Mouse (Mus musculus) cerebellum, adult (tissue): ENCODE data around the gene Chga.

Experiments used
- ATAC-seq: cut with Nextera tagmentation; 2 replicates; pipeline ENCODE4 v1.9.2; 2017; ENCODE audit warnings: mild to moderate bottlenecking, moderate library complexity, mixed read lengths; ENCODE audit not compliant: insufficient number of reproducible peaks, low FRiP score, low TSS enrichment

The Chga gene

DNA sequence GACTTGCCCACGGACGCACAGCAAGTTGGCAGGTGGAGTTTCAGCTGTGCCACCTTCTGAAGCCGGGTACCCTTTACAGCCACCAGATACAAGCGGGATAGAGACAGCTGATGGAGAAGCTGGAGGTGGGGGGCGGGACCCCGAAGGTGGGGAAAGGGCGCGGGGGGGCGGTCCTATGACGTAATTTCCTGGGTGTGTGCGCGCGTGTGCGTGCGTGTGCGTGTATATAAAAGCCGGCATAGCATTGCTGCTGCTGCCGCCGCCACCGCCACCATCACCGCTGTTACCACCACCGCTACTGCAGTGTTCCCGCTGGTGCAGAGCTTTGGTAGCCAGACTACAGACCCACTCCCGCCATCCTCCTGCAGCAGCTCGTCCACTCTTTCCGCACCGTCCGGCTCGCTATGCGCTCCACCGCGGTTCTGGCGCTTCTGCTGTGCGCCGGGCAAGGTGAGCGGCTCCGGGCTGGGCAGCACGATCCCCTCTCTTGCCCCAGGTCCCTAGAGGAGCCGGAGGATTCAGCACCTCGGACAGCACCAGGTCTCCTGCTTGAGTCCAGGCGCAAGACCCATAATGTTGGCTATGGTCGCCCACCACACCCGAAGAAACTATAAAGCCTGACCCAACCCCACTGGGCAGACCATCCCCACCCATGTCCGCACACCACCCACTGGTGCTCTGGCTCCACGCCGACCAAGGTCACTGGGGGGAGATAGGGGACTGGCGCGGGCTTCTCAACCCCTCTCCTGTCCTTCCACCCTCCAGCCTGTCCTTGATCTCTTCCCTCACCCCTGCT lies at the start of gene Chga:
Gene Chga (plus strand): TSS at position 249 of the 796 bp plus-strand sequence.
- ATAC-seq: peak; percentile 80

DNA sequence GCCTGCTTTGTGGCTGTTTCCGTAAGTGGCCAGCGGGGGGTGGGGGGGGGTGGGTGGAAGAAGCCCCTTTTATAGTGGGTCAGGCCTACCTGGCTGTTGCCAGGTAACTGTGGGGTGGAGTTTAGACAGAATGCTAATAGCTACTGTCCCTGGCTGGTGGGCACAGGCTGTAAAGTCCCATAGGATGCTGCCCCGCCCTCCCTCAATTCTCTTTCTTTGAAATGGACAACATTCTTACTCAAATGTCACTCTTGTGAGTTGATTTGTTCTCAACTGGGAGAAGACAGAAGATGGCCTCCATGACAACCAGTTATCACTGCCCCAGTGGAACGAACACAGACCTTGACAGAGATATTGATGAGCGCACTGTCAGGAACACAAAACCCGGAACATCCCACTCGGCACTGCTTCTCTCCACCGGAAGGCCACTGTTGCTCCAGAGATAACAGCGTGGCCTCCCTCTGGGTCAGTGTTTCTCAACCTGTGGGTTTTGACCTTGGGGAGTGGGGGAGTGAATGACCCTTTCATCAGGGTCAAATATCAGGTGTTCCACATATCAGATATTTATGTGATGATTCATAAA lies 49.5 kb upstream of the Chga start:
- no peak for ATAC-seq

DNA sequence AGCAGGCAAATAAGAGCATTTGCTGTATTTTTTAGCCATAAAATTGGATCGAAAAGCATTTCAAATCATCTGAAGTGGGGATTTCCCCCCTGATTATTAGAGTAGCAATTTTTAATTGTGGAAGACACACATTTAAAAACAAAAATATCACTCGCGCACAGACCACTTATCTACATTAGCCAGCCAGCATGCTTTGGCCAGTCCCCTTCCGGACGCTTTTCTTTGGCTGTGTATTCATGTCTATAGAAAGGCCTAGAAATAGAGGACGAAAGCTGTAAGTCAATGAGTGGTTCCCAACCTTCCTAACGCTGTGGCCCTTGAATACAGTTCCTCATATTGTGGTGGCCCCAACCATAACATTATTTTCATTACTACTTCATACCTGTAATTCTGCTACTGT lies 48.8 kb upstream of the Chga start:
- no peak for ATAC-seq

DNA sequence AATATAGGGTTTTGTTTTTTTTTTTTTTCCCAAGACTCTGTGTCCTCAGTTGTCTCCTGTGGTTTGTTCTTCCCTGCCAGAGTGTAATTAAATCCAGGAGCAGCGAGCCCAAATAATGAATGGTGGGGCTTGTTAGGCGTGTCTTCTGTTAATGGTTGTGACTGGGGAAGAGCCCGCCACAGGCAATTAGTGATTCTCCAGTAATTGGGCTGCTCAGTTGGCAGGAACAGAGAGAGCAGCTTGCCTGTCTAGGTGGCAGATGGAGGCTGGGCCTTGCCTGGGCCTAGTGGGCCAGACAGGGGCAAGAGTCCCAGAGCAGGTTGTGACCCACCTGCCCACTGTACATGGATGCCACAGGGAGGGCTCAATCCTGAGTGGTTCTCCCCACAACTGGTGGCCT lies 43.4 kb upstream of the Chga start:
- ATAC-seq: peak; percentile 94

DNA sequence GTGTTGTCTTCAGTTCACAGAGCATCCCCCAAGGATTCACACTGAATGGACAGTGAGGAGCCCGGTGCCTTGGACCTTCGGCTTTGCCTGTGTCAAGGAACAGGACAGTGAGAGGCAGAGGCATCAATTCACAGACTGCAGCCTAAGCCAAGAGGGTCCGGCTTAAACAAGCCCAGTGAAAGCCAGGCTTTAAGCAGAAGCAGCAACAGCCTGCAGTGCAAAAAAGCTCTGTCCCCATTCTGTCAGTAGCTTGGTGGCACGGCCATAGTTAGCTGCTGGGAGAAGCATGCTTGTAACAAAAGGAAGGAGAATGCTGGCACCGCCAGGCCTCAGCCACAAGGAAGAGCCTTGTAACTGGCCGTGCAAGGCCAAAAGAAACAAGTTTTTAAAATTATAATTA lies 40.6 kb upstream of the Chga start:
- no peak for ATAC-seq

DNA sequence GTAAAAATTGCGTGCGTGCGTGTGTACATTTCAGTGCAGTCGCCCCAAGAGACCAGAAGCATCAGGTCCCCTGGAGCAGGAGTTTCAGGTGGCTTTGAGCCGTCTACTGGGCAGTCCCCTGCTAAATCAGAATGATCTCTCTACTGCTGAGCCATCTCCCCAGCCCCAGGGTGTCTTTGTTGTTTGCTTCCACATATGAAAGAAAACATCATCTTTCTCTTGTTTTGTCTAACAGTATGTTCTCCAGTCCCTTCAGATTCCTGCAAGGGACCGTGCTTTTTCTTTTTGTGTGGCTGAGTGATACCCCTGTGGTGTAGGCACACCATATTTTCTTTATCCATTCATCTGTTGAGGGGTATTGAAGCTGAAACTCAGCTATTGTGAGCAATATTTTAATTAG lies 40.0 kb upstream of the Chga start:
- no peak for ATAC-seq

DNA sequence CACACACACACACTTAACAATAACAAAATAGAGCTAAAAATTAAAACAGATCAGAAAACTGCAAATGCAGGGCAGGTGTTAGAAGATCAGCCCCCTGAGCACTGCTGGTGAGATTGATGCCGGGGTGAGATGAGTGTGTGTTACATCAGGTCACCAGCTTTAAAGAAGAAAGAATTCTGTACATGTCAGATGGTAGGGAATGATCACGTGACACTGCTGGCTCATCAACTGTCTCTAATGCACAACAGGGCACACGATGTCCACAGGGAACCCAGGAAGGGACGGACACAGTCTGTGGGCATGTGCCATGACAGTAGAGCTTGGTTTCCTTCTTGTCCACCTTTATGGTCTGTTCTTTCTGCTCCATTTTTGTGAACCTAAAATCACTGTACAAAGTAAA lies 38.6 kb upstream of the Chga start:
- no peak for ATAC-seq

DNA sequence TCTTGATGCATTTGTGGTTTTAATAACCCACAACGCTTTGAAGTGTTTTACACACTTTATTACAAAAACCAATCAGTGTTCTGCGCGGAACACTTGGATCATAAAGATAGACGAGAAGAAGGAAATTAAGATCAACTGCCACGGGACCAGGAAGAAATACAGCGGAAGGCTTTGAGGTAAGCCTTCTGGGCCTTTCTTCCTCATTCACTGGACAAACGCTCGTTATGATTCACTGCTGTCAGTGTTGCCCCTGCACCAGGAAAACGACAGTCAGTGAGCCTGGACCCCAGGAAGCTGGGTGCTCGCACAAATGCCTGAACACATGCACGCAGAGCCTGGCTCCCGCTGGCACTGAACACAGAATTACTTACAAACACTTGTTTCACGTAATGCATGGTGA lies 37.1 kb upstream of the Chga start:
- no peak for ATAC-seq

DNA sequence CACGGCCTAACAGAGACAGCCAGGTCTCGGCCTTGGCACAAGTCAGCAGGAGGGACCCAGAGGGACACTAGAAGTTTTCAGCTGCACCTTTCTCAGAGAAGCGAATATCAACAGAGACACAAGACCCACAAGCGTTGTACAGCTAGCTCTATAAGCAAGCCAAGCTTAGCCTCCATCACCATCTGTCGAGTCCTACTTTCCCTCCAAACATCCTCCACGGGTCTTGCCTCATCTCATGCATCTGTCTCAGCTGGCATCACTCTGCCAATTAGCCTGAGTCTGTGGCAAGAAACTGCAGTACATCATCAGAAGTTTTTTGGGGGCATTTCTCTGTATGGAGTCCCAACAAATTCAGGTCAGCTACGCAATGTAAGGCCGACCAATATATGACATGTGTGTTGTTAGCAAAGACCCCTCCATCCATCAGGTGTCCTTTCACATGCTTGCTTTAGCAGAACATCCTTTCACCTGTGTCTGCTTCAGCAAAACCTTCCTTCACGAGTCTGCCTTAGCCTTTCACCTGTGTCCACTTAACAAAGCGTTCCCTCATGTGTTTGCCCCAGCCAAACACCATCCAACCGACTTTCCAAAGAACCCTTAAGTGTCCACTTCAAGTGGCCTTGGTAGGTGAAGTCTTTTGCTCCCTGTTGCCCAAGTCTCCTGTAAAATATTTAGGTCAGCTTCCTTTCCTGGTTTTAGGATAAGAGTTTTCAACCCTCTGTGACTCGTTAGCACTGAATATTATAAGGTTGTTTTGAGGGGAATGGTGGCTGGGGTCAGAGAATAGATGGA lies 34.6 kb upstream of the Chga start:
- no peak for ATAC-seq

DNA sequence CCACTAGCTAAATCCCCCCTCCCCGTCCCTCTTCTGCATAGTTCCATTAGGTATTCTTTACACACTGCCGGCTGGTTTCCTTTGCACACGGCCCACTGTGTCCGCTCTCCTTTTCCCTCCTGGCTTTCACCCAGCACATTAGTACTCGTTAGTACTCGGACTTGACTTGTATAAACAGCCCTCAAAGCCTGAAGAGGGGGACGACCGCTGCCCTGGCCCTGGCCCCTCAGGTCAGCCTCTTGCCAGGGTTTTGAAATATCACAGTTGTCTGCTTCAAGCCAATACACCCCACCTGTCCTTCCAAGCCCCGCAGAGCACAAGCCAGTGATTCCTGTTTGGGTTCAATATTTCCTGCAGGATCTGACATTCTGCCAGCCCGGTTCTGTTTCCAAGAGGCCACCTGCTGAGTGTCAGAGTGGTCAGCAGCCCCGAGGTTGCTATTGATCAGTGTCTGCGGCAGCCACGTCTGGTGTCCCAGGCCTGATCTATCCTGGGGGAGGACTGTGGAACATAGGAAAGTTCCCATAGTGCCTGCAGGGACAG lies 32.9 kb upstream of the Chga start:
- 0 out of 2 replicates have a peak, but pooled peaks have one; percentile 20 for ATAC-seq

DNA sequence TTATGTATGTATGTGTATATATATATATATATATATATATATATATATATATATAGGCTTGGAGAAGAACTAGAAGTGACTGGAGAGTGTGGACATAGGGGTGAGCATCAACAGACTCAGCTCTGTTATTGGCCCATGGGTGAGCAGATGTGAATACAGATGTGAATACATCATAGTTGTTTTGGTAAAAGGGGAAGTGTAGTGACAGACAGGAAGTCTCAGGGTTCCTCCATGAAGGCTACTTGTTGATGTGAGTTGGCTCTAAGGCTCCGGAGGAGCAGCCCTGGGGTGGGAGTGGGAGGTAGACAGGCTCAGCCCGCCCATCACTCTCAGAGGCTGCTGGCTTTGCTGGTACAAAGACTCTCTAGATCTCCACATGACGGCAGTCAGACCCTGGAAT lies 30.6 kb upstream of the Chga start:
- ATAC-seq: no peak

DNA sequence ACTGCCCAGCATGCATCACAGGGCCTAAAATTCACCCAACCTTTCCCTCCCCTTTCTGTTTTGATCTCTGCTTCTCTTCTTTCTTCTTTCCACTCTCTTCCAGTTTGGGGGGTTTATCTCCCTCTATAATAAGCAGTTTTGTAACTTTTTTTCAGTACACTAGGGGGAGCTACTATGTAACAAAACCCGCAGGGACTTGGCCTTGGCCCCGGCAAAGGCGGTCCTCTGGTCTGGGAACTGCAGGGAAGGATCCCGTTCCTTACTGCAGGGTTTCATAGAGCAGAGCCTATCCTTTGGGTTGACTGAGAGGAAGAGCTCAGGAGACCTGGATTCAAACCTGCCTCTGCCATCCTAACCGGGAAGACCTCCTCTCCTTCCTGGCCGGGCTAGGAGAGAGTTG lies 30.0 kb upstream of the Chga start:
- 0 out of 2 replicates have a peak, but pooled peaks have one; percentile 40 for ATAC-seq

DNA sequence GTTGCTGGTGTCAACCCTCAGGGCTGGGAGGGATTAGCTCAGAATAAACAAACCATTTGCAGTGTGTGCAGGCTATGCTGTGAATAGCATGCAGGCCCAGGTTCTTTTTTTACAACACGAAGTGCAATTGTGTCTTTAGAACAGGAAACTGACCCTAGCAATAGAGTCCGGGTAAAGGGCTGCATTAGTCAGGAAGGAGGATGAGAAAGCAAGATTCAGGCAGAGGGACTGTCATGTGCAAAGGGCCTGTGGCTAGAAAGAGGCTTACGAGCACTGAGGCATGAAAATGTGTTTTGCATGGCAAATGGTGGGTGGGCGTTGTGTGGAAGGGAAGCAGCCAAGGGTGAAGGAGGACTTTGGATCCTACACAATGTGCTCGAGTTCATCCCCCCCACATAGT lies 26.8 kb upstream of the Chga start:
- ATAC-seq: no peak

DNA sequence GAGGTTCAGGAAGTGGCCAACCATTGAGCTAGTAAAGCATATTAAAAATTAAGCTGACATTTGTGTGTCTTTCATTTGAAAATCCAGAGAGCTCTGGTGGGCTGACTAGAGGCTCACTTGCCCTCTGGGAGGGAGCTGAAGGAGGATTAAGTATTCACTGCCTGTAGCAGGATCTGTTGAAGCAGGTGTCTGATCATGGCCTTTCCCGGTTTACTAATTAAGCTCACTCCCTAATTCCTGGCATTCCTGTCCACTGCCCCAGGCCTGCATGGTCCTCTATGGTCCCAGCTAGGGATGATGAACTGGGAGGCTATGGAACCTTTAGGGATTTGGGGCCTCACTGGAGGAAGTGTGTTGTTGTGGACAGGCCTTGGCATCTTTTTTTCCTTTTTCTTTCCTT lies 19.0 kb upstream of the Chga start:
- no peak for ATAC-seq

DNA sequence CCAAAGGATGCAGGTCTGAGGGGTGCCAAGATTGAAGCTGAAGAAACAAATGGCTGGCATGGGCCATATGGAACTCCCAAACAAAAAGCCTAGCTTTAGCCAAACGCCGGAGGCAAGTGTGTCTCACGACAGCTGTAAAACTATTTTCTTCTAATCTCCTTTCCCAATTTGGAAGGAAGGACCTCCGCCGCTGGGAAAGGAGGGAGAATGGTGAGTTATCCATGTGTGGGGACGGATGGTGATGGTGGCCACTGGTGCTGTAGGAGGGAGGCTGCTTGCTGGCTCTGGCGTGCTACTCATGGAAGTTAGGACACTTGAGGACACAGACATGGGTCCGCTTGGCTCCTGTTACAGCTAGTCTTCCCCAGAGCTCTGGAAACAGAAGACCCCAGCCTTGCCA lies 14.5 kb upstream of the Chga start:
- ATAC-seq: no peak

DNA sequence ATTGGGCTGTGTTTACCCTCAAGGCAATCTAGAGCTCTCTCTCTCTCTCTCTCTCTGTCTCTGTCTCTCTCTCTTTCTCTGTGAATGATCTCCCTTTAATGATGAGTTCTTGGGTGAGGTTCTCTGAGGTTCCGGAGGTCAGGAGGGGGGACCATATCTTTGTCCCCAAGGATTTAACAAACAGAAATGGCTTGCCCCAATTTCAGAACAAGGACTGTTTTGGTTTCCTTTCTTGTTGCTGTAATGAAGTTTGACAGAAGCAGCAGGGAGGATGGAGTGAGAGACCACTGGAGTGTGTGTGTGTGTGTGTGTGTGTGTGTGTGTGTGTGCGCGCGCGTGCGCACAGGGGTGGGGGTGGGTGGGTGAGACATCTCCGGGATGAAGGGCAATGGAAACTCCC lies 13.6 kb upstream of the Chga start:
- no peak for ATAC-seq

DNA sequence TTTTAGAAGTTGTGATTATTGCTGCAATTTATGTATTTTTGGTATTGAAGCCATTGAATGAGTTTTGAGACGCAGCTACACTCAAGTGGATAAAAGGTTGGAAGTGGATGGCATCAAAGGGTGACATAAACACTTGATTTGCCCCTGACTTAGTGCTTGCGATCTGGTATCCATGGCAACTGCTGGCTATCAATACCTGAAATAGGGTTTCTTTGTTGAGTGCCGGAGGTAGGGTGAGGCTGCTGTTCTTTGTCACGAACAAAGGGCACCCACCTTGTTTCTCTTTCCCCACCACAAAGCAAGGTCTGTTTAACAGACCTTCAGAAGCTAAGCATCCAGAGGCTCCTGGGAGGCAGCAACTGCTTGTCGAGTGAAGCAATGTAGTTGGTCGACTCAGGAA lies 9.6 kb upstream of the Chga start:
- no peak for ATAC-seq

DNA sequence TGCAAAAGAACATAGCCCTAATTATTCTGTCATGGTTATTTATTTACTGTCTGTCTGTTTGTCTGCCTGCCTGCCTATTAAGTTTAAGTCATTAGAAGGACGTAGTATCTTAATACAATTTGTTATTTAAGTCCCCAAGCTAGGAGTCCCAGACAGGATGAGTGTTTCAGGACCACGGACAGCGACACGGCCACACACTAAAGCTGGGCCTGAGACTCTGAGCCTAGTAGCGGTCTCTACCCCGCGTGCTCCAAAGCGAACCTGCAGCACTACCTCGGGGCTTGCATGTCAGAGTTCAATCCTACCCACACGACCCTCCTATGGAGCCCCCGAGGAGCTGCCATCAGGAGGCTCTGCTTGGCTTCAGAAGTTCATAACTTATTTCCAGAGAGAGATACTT lies 4.2 kb upstream of the Chga start:
- ATAC-seq: no peak

DNA sequence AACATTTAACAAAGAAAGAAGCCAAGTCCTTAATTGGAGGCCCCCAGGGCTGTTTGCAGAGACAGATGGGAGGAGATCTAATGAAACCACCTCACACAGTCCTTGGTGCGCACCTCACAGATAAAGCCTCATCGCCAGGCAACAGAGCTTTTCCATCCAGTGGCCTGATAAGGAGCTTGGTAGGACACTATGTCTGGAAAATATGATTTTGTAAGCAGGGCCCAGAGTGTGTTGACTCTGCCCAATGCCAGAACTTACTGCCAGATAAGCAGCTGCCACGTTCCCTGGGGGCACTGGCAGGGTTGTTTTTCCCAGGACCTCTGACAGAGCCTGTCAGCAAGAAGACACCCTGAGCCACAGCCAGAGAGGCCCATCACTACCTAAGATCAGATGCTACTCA lies 3.6 kb upstream of the Chga start:
- no peak for ATAC-seq

DNA sequence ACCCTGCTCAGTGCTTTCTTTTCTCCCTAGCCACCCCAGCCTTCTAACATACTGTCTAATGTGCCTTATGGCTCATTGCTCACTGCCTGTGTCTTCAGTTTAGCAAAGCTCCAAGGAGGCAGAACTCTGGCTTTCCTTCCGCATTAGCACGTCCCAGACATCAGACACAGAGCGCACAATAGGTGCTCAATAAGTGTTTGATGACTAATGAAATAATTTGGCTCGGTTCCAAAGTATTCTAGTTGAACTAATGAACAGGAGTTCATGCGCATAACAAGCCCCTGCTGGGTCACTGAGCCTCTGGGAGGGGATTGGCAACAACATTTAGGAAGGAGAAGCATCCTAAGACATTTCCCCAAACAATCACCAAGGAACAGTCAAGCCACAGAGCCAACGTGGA lies 2.8 kb upstream of the Chga start:
- ATAC-seq: no peak

DNA sequence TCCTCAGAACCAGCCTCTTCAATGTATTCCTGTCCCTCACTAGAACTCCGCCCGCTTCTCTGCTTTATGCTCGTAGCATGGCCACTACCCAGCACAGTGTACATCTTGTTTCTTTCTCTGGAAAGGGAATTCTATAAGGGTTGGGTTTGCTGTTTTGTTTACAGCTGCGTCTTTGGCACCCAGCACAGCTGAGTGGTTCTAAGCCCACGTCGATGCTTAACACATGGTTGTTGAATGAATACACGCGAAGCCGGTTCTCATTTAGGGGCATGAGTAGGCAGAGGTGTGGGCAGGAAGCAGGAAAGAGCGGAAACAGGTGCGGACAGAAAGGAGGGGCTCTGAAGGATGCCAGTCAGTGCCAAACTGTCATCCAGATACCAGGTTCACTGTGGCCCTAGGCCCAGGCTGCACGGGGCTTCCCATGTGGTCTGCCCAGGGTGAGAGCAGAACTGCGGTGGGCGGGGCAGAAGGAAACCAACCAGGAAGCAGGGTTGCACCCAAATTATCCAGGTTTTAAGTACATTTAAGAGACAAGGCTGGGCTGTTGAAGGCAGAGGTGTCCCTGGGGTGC lies 979 bp upstream of the Chga start:
- no peak for ATAC-seq
